Mouse (Mus musculus): ENCODE data around the gene Sapcd1.

The Sapcd1 gene

DNA sequence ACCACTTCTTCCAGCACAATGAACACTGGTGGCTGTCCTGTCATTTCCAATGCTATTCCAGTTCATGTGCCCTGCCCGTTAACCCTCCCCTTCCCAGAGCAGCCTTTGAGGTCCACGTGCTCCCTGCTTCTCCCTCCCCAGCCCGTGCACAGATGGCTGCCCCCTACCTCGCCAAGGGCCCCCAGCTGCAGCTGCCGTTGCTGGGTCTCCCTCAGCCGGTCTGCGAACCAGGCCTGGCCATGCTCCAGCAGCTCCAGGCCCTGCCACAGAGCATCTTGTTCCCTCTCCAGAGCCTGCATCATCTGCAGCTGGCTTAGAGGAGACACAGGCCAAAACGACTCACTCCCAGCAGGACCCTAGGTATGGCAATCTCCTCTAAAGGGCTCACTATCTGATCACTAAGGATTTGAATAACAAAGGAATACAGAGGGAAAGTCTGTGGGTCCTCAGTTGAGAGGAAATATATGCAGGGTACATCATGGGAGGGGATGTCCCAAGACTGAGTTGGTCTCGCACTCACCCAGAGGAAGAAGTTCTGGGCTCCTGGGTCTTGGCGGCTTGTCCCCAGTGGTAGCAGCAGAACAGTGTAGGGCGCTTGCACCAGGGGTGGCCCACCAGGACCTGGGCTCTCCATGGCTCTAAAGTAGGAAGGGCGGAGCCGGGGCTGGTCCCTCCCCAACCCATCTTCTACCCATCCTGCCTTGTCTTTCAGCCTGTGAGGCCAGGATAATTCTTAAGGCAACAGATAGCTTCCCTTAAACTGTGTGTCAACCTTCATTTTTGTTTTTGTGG is at the start of gene Sapcd1:
Gene Sapcd1 (minus strand): TSS at position 740 of the 792 bp plus-strand sequence.
- no peak for DNase-seq (ENCODE audit: low read depth, low spot score)

DNA sequence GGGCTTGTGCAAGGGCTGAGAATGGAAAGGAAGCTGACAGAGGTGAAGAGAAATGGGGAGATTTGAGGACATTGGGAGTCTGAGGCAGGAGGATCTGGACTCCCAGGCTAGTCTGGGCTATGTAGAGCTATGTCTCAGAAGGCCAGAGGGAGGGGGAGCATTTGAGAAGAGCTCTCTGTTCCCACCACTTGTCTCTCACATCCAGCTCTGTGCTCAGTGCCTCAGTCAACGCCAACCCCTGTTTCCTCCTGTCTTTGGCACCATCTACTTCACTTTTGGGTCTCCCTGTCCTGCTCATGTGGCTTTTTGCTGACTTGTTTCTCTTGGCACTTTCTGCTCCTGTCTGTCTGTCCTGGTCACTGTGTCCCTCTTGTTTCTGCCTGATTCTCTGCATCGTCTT is 49.5 kb upstream of the Sapcd1 start:
- DNase-seq (ENCODE audit: low read depth, low spot score): no peak

DNA sequence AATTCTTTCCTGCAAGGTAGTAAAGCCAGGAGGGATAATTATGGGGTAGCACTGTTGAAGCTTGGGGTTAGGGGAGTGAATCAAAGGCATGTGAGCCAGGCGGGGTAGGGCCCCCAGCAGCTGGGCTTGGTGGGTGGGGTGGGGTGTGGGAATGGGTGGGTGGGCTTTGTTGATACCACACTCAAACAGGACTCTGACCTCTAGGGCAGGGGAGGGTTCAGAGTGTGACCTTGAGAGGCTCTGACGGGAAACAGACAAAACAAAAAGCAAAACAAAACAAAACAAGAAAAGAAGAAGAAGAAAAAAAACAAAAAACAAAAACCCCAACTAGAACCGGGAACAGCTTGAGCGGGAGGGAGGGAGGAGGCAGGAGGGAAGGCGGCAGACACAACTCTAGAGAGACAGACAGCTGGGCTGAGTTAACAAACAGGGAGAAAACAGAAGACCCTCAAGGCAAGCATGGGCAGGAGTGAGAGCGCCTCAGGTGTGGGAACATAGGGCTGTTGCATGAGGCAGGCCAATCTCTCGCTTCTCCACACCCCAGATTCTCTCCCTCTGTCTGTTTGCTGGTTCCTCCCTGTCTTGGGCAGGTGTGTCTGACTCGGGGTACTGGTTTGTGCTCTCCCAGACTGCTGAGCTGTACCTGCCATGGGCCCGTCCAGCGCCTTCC is 48.8 kb upstream of the Sapcd1 start, which contains the start of gene Ly6g6e:
Gene Ly6g6e (plus strand): TSS at position 396 of the 670 bp plus-strand sequence.
- no peak for DNase-seq (ENCODE audit: low read depth, low spot score)

DNA sequence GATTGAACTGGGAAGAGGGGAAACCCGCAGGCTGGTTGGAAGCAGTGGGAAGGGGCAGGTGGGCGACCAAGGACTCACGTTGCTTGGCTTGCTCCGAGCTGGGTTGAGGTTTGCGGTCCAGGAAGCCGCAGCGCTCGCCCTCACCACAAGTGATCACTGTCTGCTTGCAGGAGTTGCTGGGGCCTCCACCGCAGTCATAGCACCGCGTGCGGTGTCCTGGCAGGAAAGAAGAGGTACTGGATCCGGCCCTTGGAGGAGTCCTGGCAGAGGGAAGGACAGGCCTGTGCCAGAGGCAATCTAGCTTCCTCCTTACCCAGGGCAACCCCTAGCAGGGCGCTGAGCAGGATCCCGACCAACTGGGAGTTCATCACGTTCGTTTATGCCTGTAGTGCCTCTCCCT is 46.3 kb upstream of the Sapcd1 start:
- no peak for DNase-seq (ENCODE audit: low read depth, low spot score)

DNA sequence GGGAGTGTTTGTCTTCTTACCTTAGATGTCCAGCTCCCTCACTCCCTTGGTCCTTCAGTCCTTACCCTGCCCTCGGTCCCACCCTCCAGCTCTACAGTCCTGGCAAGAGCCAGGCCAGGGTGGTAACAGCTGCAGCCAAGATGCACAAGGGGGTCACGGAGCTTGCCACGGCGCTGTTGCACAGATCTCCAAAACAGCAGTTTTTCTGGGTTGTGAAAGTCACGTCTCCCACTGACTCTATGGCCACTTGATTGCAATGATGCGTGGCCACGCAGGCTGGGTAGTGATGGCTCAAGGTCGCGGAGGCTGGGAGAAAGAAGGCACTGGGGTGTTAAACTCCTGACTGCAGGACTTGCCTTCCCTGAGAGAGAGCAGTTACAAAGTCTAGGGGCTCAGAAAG is 43.6 kb upstream of the Sapcd1 start:
- no peak for DNase-seq (ENCODE audit: low read depth, low spot score)

DNA sequence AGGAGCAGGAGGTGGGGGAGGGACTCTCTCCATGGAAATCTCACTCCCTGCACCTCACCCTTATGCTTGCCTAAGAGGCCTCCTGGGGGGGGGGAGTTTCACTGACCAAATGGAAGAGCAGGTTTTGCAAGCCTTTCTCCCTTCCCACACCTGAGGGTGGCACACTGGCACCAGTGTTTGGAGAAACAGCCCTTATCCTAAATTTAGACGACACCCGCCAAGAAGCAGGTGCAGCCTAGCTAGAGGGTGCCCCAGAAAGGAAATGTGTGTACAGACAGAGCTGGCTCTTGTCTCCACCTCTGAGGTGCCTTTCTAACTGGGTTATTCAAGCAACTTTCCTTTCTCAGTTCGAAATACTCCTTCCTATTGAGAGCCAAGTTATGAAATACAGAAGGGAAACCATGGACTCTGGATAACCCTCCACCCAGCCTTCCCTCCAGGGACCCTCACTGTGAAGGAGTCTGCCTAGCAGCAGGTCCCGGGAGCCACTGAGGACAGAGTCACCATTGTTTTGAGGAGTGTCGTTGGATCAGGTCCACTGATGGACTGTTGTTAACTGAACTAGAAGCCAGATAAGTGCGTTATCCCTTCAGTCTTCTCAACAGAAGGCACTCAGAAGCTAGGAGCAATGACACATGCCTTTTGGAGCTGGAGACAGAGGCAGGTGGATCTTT is 42.9 kb upstream of the Sapcd1 start:
- no peak for DNase-seq (ENCODE audit: low read depth, low spot score)

DNA sequence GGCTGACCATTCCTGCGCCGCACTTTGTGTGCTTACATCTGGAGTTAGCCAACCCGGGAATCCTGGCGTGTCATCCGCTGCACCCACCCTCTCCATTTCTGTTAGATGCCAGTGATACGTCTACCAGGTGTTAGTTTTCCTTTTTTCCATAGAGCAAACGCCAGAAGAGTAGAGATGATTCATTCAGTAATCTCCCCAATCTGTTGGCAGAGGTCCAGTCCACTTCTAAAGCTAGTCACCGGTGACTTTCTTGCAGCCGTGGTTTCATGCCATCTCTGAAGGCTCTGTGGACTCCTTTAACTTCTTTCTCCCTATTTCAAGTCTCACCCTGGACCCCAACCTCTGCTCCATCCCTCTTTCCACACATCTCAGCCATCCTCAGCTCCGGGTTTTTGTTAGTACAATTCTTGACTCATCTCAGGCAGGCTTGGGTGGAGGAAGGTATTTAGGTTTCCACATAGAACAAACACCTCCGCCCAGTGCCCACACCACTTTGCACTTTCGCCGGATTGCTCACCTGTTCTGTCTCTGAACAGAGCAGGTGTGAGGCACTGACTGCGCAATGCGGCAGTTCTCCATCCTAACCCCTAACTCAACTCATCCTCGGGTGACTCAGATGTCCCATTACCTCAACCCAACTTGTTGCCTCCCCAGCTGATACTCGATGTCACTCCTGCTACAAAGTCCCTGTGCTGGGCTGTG is 40.5 kb upstream of the Sapcd1 start:
- no peak for DNase-seq (ENCODE audit: low read depth, low spot score)

DNA sequence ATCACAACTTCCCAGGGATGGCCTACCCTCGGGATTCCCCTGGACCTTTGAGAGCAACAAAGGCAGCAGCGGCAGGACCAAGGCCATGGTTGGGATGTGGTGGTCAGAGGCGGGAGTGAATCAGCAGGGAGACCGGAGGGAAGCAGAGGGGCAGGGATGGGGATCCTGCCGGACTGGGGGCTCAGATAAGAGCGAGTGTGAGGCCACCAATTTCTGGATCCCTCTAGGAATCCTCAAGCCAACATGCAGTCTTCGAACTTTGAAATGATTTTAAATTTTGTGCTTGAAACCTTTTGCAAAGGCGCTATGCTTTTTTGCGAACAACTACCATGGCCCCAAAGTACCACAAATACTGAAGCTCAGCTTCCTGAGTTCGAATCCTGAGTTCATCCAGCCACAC is 38.3 kb upstream of the Sapcd1 start, which contains the start of gene Mpig6b:
Gene Mpig6b (minus strand): TSS at position 101 of the 400 bp plus-strand sequence.
- no peak for DNase-seq (ENCODE audit: low read depth, low spot score)

DNA sequence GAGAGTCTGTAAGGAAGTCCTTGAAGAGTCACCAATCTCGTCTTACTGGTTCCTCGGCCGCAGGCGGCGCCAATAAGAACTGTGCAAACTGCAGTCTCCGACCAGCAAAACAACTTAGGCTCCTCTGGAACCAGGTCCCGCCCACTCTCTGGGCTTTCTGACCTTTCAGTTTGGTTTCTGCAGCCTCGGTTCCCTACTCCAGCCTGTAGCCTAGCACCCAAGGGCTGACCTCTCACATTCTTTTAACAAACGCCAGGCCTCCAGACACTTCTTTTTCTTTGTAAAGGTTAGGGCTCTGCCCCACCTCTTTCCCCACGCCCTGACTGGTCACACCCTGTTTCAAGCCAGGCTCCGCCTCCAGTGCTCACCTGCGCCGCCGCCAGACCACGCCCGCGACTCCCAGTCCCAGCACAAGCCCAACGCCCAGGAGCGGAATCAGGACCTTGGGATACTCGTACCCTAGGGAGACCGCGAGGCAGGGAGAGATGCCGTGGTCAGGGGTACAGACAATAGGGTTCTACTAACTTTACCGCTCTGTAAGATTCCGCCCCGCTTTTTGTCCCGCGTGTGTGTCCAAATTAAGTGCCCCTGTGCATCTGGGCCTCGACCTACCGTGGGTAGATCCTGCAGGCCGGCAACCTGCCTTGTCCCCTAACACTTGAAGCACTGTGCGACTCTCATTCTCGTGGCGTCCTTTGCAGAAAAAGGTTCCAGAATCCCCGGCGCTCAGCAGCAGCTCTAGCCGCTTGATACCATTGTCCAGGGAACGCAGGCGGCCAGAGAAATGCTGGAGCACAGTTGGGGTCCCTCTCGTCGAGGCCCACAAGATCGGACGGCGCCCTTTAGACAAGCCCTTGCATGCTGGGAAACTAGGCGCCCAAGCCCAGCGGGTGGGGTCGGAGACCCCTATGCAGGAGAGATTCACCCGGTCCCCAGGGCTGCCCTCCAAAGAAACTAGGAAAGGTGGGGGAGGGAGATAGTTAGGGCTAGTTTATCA is 37.4 kb upstream of the Sapcd1 start, which contains the start of gene Ly6g6c:
Gene Ly6g6c (plus strand): TSS at position 438 of the 997 bp plus-strand sequence.
- DNase-seq (ENCODE audit: low read depth, low spot score): no peak

DNA sequence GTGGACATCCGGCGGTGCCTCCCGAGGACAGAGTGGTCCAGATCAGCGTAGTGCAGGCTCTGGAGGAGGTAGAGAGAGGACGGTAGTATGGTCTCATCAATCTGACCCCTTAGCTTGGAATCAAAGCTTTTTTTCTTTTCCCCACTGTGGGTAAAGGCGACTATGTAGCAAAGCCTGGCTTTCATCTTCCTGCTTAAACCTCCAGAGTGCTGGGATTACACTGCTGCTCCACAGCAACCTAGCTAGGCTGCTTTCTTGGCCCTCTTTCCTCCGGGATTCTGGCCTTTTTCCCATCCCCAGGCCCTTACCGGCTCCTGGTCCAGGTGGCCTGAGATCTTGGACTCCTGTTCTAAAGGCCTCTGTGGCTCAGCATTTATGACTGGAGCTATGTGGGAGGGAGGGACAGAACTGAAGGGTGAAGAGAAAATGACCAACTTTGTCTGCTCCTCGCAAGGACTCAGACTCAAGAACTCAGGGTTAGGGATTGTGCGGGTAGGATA is 36.6 kb upstream of the Sapcd1 start:
- DNase-seq (ENCODE audit: low read depth, low spot score): no peak

DNA sequence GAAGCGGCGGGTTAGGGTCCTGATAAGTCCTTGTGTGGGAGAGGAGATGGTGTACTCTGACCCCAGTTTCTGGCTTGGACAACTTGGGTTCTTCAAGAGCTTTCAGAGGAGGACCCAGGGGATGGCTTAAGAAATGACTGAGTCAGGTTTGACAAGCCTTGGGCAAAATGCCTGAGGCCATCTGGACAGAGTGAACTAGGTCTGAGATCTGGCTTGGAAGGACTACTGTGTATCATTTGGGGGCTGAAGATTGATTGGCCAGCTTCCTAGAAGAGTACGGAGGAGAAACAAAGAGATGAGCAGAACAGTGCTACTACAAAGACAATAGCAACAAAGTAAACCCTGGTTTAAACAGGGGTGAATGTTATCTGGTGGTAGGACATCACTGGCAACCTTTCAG is 35.6 kb upstream of the Sapcd1 start:
- DNase-seq (ENCODE audit: low read depth, low spot score): no peak

DNA sequence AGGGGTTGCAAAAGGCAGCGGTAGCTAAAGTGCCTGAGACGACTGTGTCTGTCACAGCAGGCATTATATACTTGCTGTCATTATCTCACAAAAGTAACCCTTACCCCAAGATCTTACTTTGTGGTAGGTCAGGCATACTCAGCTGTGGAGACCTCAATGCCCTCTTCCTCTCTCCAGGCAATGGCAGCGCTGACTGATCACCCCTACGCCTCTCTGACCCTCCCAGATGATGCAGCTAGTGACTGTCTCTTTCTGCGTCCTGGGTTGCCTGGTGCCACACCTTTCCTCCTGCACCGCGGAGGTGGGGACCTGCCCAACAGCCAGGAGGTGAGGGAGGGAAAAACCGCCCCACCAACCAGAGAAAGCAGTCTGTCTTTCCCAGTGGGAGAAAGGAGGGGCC is 33.5 kb upstream of the Sapcd1 start:
- no peak for DNase-seq (ENCODE audit: low read depth, low spot score)

DNA sequence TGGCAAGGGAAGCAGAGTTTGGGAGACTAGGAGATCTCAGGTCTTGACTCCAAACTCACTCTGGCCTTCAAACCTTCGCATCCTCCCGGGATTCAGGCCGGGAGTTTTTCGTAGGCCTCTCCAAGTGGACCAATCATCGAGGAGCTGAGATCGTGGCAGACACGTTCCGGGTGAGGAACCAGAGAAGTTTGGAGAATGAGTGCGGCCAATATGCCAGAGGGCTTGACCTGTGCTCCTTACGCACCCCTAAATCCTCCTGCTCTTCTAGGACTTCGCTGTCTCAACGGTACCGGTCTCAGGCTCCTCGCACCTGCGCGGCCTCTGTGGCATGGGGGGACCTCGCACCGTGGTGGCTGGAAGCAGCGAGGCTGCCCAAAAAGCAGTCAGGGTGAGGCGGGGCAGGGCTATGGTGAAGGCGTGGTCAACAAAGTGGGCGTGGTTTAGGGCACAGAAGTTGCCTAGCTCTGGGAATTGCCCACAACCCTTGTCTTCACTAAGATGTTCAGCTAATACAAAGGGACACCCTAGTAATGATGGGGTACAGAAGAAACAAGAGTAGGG is 33.0 kb upstream of the Sapcd1 start:
- no peak for DNase-seq (ENCODE audit: low read depth, low spot score)

DNA sequence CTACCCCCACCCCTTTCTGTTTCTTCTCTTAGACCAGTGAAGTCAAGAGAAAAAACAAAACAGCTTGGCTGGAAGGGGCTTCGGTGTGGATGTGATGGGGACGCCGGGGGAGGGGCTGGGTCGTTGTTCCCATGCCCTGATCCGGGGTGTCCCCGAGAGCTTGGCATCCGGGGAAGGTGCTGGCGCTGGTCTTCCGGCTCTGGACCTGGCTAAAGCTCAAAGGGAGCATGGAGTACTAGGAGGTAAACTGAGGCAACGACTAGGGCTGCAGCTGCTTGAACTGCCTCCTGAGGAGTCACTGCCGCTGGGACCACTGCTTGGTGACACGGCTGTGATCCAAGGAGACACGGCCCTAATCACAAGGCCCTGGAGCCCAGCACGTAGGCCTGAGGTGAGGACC is 32.3 kb upstream of the Sapcd1 start:
- no peak for DNase-seq (ENCODE audit: low read depth, low spot score)

DNA sequence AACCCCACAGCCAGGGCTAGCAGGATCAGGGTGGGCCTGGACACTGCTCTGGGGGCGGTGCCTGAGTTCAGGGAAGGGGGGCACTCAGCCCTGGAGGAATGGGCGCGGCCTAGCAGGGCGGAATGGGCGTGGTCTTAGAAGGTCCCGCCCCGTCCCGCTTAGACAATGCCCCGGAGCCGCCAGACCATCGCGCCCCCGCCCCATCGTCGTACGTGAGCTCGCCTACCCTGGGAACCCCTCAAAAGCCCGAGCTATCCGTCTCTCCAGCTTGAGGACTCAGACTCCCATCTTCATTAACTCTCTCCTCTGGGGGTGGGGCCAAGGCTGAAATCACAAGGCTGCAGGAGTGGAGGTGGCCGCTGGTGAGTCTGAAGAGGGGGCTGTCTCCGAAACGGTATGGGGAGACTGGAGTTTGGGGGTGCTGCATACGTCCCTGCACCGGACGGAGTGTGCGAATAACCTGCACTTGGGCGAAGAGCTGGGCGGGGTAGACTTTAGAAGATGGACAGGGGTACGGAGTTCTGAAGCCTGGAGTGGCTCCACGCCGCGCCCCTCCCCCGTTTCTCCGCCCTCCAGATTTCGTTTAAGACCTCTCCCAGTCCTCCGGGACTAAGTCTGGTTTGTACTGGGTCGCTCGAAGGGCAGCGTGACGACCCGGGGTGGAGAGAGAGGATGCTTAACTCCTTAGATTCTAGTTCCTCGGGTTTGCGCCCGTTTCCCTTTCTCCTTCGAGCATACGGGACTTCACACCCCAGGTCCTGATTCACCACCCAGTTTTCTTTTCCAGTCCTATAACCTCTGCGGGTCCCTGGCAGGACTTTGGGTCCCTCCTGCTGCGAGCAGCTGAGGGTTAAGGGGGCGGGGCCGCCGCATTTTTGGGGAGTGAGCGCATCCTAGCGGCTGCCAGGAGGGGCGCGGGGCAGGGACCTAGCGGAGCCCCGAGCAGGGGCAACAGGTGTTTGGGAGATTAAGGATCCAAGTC is 31.4 kb upstream of the Sapcd1 start, which contains the start of gene Ddah2:
Gene Ddah2 (plus strand): TSS at position 125 of the 982 bp plus-strand sequence.
- DNase-seq (ENCODE audit: low read depth, low spot score): peak; percentile 87

DNA sequence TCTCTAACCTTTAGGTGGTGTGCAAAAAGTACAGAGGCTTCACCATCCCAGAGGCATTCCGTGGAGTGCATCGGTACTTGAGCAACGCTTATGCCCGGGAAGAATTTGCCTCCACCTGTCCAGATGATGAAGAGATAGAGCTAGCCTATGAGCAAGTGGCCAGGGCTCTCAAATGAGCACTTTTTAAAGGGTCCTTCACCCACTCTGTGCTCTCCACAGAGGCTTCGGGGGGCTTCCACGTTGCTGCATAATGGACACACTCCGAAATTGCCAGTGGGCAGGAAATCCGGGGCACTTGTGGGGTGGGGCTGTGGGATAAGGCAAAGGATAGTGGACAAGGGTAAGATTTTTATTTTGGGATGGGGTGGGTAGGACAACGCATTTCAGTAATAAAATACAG is 30.5 kb upstream of the Sapcd1 start:
- no peak for DNase-seq (ENCODE audit: low read depth, low spot score)

DNA sequence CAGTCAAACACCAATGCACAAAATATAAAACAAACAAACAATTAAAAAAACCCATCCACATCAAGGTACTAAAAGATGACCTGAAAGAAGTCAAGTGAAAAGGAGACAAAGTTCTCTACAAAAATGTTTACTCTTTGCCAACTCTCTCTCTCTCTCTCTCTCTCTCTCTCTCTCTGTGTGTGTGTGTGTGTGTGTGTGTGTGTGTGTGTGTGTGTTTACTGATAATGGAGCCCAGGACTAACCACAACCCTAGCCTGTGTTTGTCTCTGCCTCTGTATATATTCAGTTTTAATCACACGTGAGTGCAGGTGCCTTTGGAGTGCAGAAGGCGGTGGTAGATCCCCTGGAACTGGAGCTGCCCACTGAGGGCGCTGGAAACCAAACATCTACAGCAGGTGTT is 29.3 kb upstream of the Sapcd1 start:
- no peak for DNase-seq (ENCODE audit: low read depth, low spot score)

DNA sequence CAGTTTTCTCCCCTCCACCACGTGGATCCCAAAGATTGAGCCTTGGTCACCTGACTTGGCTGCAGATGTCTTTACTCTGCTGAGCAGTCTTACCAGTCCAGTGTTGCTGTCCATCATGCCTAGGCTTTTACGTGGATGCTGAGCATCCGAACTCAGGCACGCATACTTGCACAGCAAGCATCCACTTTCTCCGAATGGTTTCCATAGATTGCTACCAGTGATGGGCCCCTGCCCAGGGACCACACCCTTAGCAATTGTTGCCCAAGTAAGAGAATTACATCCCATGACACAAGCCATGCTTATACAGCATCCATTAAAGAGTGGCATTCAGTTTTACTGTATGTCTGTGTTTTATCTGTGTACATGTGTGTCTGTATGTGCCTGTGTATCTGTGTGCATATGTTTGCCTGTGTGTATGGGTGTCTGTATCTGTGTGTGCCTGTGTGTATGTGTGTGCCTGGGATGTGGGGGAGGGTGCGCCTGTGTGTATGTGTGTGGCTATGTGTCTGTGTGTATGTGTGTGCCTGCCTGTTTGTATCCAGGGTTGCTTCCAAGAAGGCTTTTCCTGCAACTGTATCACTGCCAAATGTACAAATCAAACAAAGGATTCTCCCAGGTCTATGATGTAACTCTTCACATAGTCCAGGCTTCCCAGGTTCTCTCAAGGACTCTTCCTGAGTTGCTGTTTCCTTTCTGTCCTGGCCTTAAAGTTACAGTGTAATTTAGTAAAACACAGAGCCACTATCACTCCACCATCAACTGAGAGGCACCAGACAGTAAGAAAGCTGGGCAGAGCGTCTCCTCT is 28.1 kb upstream of the Sapcd1 start:
- no peak for DNase-seq (ENCODE audit: low read depth, low spot score)
